ENCODE assay signal across 8 mouse cellular contexts in the genomic region with DNA sequence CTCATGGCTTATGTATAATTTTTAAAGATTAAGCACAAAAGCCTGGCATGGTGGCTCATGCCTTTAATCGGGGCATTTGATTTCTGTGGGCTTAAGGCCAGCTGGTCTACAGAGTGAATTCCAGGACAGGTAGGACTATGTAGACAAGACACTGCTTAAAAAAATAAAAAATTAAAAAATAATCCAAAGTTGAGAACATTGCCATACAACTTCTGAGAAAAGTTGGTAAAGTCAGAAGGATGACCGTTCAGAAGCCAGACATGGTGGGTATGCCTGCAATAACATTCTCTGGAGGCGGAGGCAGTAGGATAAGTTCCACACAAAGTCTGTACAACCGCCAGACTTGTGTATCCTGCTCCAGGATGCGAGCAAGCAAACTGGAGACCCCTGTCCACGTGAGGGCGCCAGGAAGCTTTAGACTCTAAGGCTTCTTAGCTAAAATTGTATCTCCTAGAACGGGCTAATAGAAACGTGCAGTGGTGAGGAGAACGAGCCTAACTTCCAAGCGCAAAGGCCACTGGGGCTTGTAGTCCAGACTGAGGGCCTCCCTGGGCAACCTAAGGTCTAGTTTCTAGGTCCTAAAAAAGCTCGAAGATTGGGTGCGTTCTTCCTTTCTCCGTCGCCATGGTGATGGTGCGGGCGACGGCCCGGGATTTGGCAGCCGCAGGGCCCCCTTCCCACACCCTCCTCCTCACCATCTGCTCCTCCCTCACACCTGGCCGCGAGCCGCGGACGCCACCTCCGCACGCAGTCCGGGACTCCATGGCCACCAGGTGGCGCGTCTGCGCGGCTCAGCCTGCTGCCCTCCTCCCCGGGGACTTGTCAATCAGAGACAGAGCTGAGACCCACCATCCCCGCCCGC. TPM values are rescaled to one million over a fixed set of nuclear protein-coding genes. Genes with fewer than 3 reads are reported as not detected.
DNase-seq lines count a peak whose midpoint lies in the region; ATAC-seq lines count a peak whose summit lies in the region.

No protein-coding gene starts in this region.

- peaks cover 6 to 10% of the 10 kb centered on the region in 2 experiments; a peak in 3 of 4 replicates for H3K4me1 ChIP-seq in heart, embryonic 14.5 days (ENCODE audit: control insufficient read depth in 2 of 2, insufficient read depth in 2 of 2, low read length in 2 of 2)
- H3K4me1 ChIP-seq in liver, embryonic 11.5 days (replicated peaks; ENCODE audit: control insufficient read depth, insufficient read depth, low read length): peaks cover 9% of the 10 kb centered on the region
- peaks cover 4% of the 10 kb centered on the region; the same call in 1 of the 2 replicates for H3K4me1 ChIP-seq in stomach, embryonic 14.5 days (ENCODE audit: control insufficient read depth, insufficient read depth, low read length)

- peaks cover 33% of the 10 kb centered on the region for H3K36me3 ChIP-seq in heart, embryonic 14.5 days (ENCODE audit: control insufficient read depth, insufficient read depth, low read length)
- peaks cover 2% of the 10 kb centered on the region; the same call in 1 of the 2 replicates for H3K36me3 ChIP-seq in liver, embryonic 11.5 days (ENCODE audit: control insufficient read depth, insufficient read depth, low read length)
- H3K36me3 ChIP-seq in stomach, embryonic 14.5 days (ENCODE audit: control insufficient read depth, insufficient read depth, low read length): peaks cover 15% of the 10 kb centered on the region

- H3K27ac ChIP-seq in heart, embryonic 14.5 days (replicated peaks in 1 of 2; ENCODE audit: control insufficient read depth in 1 of 2, insufficient read depth in 1 of 2, low read depth in 2 of 2, low read length in 2 of 2): no peak overlapping the region
- H3K27ac ChIP-seq in liver, embryonic 11.5 days (ENCODE audit: low read depth, low read length): no peak overlapping the region
- no peak overlapping the region; the same call in 1 of the 2 replicates for H3K27ac ChIP-seq in stomach, embryonic 14.5 days (ENCODE audit: low read length)

- peak overlapping the region; percentile 72 for H3K4me2 ChIP-seq in heart, embryonic 14.5 days (ENCODE audit: low read length)
- H3K4me2 ChIP-seq in liver, embryonic 11.5 days: peak overlapping the region; percentile 81
- peak overlapping the region; percentile 70 for H3K4me2 ChIP-seq in stomach, embryonic 14.5 days (replicated peaks; ENCODE audit: low read depth, low read length)

- H3K27me3 ChIP-seq in heart, embryonic 14.5 days (ENCODE audit: control insufficient read depth, insufficient read depth, low read length): peaks cover 45% of the 10 kb centered on the region
- peaks cover 45% of the 10 kb centered on the region for H3K27me3 ChIP-seq in liver, embryonic 11.5 days (replicated peaks; ENCODE audit: control insufficient read depth, insufficient read depth, low read length)
- peaks cover 35% of the 10 kb centered on the region for H3K27me3 ChIP-seq in stomach, embryonic 14.5 days (ENCODE audit: control insufficient read depth, insufficient read depth, low read length)

- DNase-seq in CD8-positive naive resting alpha-beta T cell, adult 2 months (ENCODE audit: low read depth in 2 of 2, low spot score in 2 of 2): peak; percentile 83 to 88
- peak; percentile 52 for DNase-seq in c-Kit-negative CD71-positive TER-119-positive erythroid progenitor cells, embryonic 14.5 days (ENCODE audit: low read depth, low spot score)
- peak; percentile 78 for DNase-seq in fibroblast of lung, adult 2 months (ENCODE audit: low read depth)
- peak; percentile 93 for DNase-seq in kidney, postnatal 10 days
- peak; percentile 84 for DNase-seq in liver, embryonic 11.5 days (ENCODE audit: low spot score)
- peak; percentile 74 to 87 for DNase-seq in natural killer cell, adult 2 months (ENCODE audit: low spot score in 2 of 2)

- ATAC-seq in heart, embryonic 14.5 days (ENCODE audit: insufficient number of reproducible peaks, insufficient read depth, low FRiP score, low read depth): peak; percentile 60
- ATAC-seq in liver, embryonic 11.5 days (replicated peaks; ENCODE audit: low FRiP score): peak; percentile 76
- peak; percentile 86 for ATAC-seq in stomach, embryonic 14.5 days (ENCODE audit: insufficient number of reproducible peaks, insufficient read depth, low FRiP score, low read depth)

- WGBS in heart, embryonic 14.5 days: 5% methylated on average over 35 of the region's 35 CpGs
- WGBS in liver, embryonic 11.5 days: 5% methylated on average over 35 of the region's 35 CpGs
- WGBS in stomach, embryonic 14.5 days: 3% methylated on average over 35 of the region's 35 CpGs

- peak overlapping the region; percentile 35 to 43 for H3K4me3 ChIP-seq in heart, embryonic 14.5 days (ENCODE audit: control insufficient read depth in 1 of 2, insufficient read depth in 1 of 2, low read depth in 1 of 2, low read length in 2 of 2)
- peak overlapping the region; percentile 45 for H3K4me3 ChIP-seq in liver, embryonic 11.5 days (ENCODE audit: low read depth, low read length)
- peak overlapping the region; percentile 34 for H3K4me3 ChIP-seq in stomach, embryonic 14.5 days (ENCODE audit: low read depth, low read length)

- H3K9ac ChIP-seq in heart, embryonic 14.5 days (ENCODE audit: low read length): peak overlapping the region; percentile 36; the same call in 1 of the 2 replicates
- peak overlapping the region; percentile 28; the same call in 1 of the 2 replicates for H3K9ac ChIP-seq in liver, embryonic 11.5 days (ENCODE audit: low read depth, low read length)
- H3K9ac ChIP-seq in stomach, embryonic 14.5 days (replicated peaks; ENCODE audit: low read depth, low read length): no peak overlapping the region

- no peaks in the 10 kb centered on the region for H3K9me3 ChIP-seq in heart, embryonic 14.5 days (ENCODE audit: control insufficient read depth, low read length)
- H3K9me3 ChIP-seq in liver, embryonic 11.5 days (ENCODE audit: control insufficient read depth, low read length): no peaks in the 10 kb centered on the region
- H3K9me3 ChIP-seq in stomach, embryonic 14.5 days (ENCODE audit: control insufficient read depth, low read depth, low read length): no peaks in the 10 kb centered on the region

RNA-seq across cellular contexts. Expression of gene Slc17a7, which starts 1.9 kb away (rescaled TPM):
- polyA plus RNA-seq in heart, embryonic 14.5 days (2014; fragmentation: Nextera tagmentation; extraction: Ambion mirVana): 5.3 and 7.8 TPM in 2 replicates
- polyA plus RNA-seq in liver, embryonic 11.5 days (2014; fragmentation: Nextera tagmentation; extraction: Ambion mirVana): 0.57 and 0.74 TPM in 2 replicates
- polyA plus RNA-seq in stomach, embryonic 14.5 days (2014; fragmentation: Nextera tagmentation; extraction: Ambion mirVana): 0.20 TPM in 1 of 2 replicates, not detected in the other

RNA-seq across cellular contexts. Expression of gene Aldh16a1, which starts 7.5 kb away (rescaled TPM):
- 27.8 and 31.2 TPM in 2 replicates for polyA plus RNA-seq in heart, embryonic 14.5 days (2014; fragmentation: Nextera tagmentation; extraction: Ambion mirVana)
- 56.0 and 60.6 TPM in 2 replicates for polyA plus RNA-seq in liver, embryonic 11.5 days (2014; fragmentation: Nextera tagmentation; extraction: Ambion mirVana)
- polyA plus RNA-seq in stomach, embryonic 14.5 days (2014; fragmentation: Nextera tagmentation; extraction: Ambion mirVana): 43.4 and 54.1 TPM in 2 replicates

RNA-seq across cellular contexts. Expression of gene Pih1d1, which starts 7.7 kb away (rescaled TPM):
- polyA plus RNA-seq in heart, embryonic 14.5 days (2014; fragmentation: Nextera tagmentation; extraction: Ambion mirVana): 86.3 and 94.5 TPM in 2 replicates
- 86.2 and 87.7 TPM in 2 replicates for polyA plus RNA-seq in liver, embryonic 11.5 days (2014; fragmentation: Nextera tagmentation; extraction: Ambion mirVana)
- polyA plus RNA-seq in stomach, embryonic 14.5 days (2014; fragmentation: Nextera tagmentation; extraction: Ambion mirVana): 103 and 114 TPM in 2 replicates

RNA-seq across cellular contexts. Expression of gene Gfy, which starts 17.5 kb away (rescaled TPM):
- polyA plus RNA-seq in heart, embryonic 14.5 days (2014; fragmentation: Nextera tagmentation; extraction: Ambion mirVana): not detected in 2 replicates
- polyA plus RNA-seq in liver, embryonic 11.5 days (2014; fragmentation: Nextera tagmentation; extraction: Ambion mirVana): not detected in 2 replicates
- not detected in 2 replicates for polyA plus RNA-seq in stomach, embryonic 14.5 days (2014; fragmentation: Nextera tagmentation; extraction: Ambion mirVana)

RNA-seq across cellular contexts. Expression of gene Pth2, which starts 19.0 kb away (rescaled TPM):
- polyA plus RNA-seq in heart, embryonic 14.5 days (2014; fragmentation: Nextera tagmentation; extraction: Ambion mirVana): 0.61 TPM in 1 of 2 replicates, not detected in the other
- polyA plus RNA-seq in liver, embryonic 11.5 days (2014; fragmentation: Nextera tagmentation; extraction: Ambion mirVana): not detected in 2 replicates
- not detected in 2 replicates for polyA plus RNA-seq in stomach, embryonic 14.5 days (2014; fragmentation: Nextera tagmentation; extraction: Ambion mirVana)
